In genomic region chr8:37062012-37062944, GRCm38 (mm10) we compare ENCODE assay signal across 8 mouse cellular contexts.
DNase-seq lines count a peak whose midpoint lies in the region; ATAC-seq and TF ChIP-seq lines count a peak whose summit lies in the region.

No protein-coding gene starts in this region.

- peak; percentile 78; the same call in 1 of the 2 replicates for ATAC-seq in embryonic facial prominence, embryonic 14.5 days (ENCODE audit: low read depth)
- ATAC-seq in heart, embryonic 16.5 days (replicated peaks; ENCODE audit: extremely low read depth, insufficient read depth, low FRiP score), result peak; percentile 49; the same call in 1 of the 2 replicates
- ATAC-seq in kidney, postnatal 0 days (replicated peaks; ENCODE audit: low FRiP score, low read depth), result peak; percentile 84; the same call in 1 of the 2 replicates
- ATAC-seq in liver, embryonic 14.5 days (ENCODE audit: insufficient read depth), result no peak
- peak; percentile 75; the same call in 1 of the 2 replicates for ATAC-seq in neural tube, embryonic 15.5 days (ENCODE audit: low FRiP score)

- H3K27me3 ChIP-seq in ES-Bruce4 (ENCODE audit: control insufficient read depth, insufficient read depth, low read length, poor library complexity, severe bottlenecking), result no peaks in the 10 kb centered on the region
- no peaks in the 10 kb centered on the region for H3K27me3 ChIP-seq in embryonic facial prominence, embryonic 14.5 days (replicated peaks; ENCODE audit: control insufficient read depth, insufficient read depth, low read length)
- no peaks in the 10 kb centered on the region for H3K27me3 ChIP-seq in heart, embryonic 16.5 days (ENCODE audit: control insufficient read depth, insufficient read depth, low read length)
- H3K27me3 ChIP-seq in kidney, postnatal 0 days (ENCODE audit: insufficient read depth, low read length), result no peaks in the 10 kb centered on the region
- no peaks in the 10 kb centered on the region for H3K27me3 ChIP-seq in liver, embryonic 14.5 days (ENCODE audit: control insufficient read depth, insufficient read depth, low read length)
- H3K27me3 ChIP-seq in neural tube, embryonic 15.5 days (replicated peaks), result no peaks in the 10 kb centered on the region

- TF ChIP-seq CTCF in ES-Bruce4 (IDR thresholded peaks at IDR 0.05; ENCODE audit: low read depth, low read length), result peak; percentile 79
- TF ChIP-seq CTCF in bone marrow, adult 2 months (IDR thresholded peaks at IDR 0.05; ENCODE audit: control insufficient read depth, insufficient read depth, low read length), result peak; percentile 66
- peak; percentile 99 for TF ChIP-seq CTCF in kidney, postnatal 0 days (IDR thresholded peaks at IDR 0.05; ENCODE audit: low read depth)
- TF ChIP-seq CTCF in liver, embryonic 14.5 days (IDR thresholded peaks at IDR 0.05; ENCODE audit: low read depth), result peak; percentile 79

- H3K27ac ChIP-seq in ES-Bruce4 (ENCODE audit: insufficient read depth, low read length), result no peak overlapping the region
- no peak overlapping the region for H3K27ac ChIP-seq in bone marrow, adult 2 months (ENCODE audit: control insufficient read depth, insufficient read depth, low read depth, low read length, poor library complexity)
- H3K27ac ChIP-seq in embryonic facial prominence, embryonic 14.5 days (replicated peaks; ENCODE audit: low read depth, low read length), result no peak overlapping the region
- H3K27ac ChIP-seq in heart, embryonic 16.5 days (ENCODE audit: low read length), result no peak overlapping the region
- no peak overlapping the region for H3K27ac ChIP-seq in kidney, postnatal 0 days
- H3K27ac ChIP-seq in liver, embryonic 14.5 days, result no peak overlapping the region
- H3K27ac ChIP-seq in neural tube, embryonic 15.5 days (replicated peaks), result no peak overlapping the region

- no peaks in the 10 kb centered on the region for H3K4me1 ChIP-seq in ES-Bruce4 (ENCODE audit: control insufficient read depth, insufficient read depth, low read length)
- H3K4me1 ChIP-seq in bone marrow, adult 2 months (ENCODE audit: control insufficient read depth, insufficient read depth, low read length), result no peaks in the 10 kb centered on the region
- H3K4me1 ChIP-seq in embryonic facial prominence, embryonic 14.5 days (ENCODE audit: control insufficient read depth, insufficient read depth, low read length), result no peaks in the 10 kb centered on the region
- peaks cover 2% of the 10 kb centered on the region; the same call in 1 of the 2 replicates for H3K4me1 ChIP-seq in heart, embryonic 16.5 days (ENCODE audit: control insufficient read depth, insufficient read depth, low read length)
- no peaks in the 10 kb centered on the region for H3K4me1 ChIP-seq in kidney, postnatal 0 days (replicated peaks; ENCODE audit: insufficient read depth, low read length)
- H3K4me1 ChIP-seq in liver, embryonic 14.5 days (replicated peaks; ENCODE audit: control insufficient read depth in 2 of 2, insufficient read depth in 2 of 2, low read length in 1 of 2), result no peaks in the 10 kb centered on the region
- H3K4me1 ChIP-seq in neural tube, embryonic 15.5 days, result 0 out of 2 replicates have a peak, but pooled peaks cover 2% of the 10 kb centered on the region

- 31% methylated on average over 13 of the region's 13 CpGs for whole genome bisulfite sequencing in bone marrow, adult 2 months
- 27% methylated on average over 13 of the region's 13 CpGs for WGBS in embryonic facial prominence, embryonic 14.5 days
- 28% methylated on average over 13 of the region's 13 CpGs for WGBS in heart, embryonic 16.5 days
- WGBS in kidney, postnatal 0 days, result 36% methylated on average over 13 of the region's 13 CpGs
- 21% methylated on average over 13 of the region's 13 CpGs for WGBS in liver, embryonic 14.5 days (ENCODE audit: insufficient replicate concordance)
- 33% methylated on average over 13 of the region's 13 CpGs for WGBS in neural tube, embryonic 15.5 days

- no peaks in the 10 kb centered on the region for H3K9me3 ChIP-seq in ES-Bruce4 (replicated peaks; ENCODE audit: control insufficient read depth, insufficient read depth, low read length, poor library complexity, severe bottlenecking)
- H3K9me3 ChIP-seq in embryonic facial prominence, embryonic 14.5 days (ENCODE audit: control insufficient read depth, low read length), result no peaks in the 10 kb centered on the region
- H3K9me3 ChIP-seq in heart, embryonic 16.5 days (replicated peaks; ENCODE audit: control insufficient read depth, low read length), result no peaks in the 10 kb centered on the region
- H3K9me3 ChIP-seq in kidney, postnatal 0 days (replicated peaks; ENCODE audit: low read length), result no peaks in the 10 kb centered on the region
- H3K9me3 ChIP-seq in liver, embryonic 14.5 days (ENCODE audit: control insufficient read depth, low read length), result no peaks in the 10 kb centered on the region
- no peaks in the 10 kb centered on the region for H3K9me3 ChIP-seq in neural tube, embryonic 15.5 days (replicated peaks)

- H3K4me2 ChIP-seq in embryonic facial prominence, embryonic 14.5 days (ENCODE audit: low read depth, low read length), result no peak overlapping the region
- H3K4me2 ChIP-seq in heart, embryonic 16.5 days (ENCODE audit: low read depth, low read length), result no peak overlapping the region
- H3K4me2 ChIP-seq in kidney, postnatal 0 days (ENCODE audit: low read length), result no peak overlapping the region
- no peak overlapping the region for H3K4me2 ChIP-seq in liver, embryonic 14.5 days (ENCODE audit: low read depth)
- H3K4me2 ChIP-seq in neural tube, embryonic 15.5 days, result no peak overlapping the region

- TF ChIP-seq POLR2A in ES-Bruce4 (IDR thresholded peaks at IDR 0.05; ENCODE audit: insufficient read depth, low read length), result no peak
- no peak for TF ChIP-seq POLR2A in bone marrow, adult 2 months (IDR thresholded peaks at IDR 0.05; ENCODE audit: borderline replicate concordance, control insufficient read depth, low read depth, low read length)

- TF ChIP-seq EP300 in ES-Bruce4 (IDR thresholded peaks at IDR 0.05; ENCODE audit: insufficient read depth, low read depth, low read length), result no peak
- TF ChIP-seq EP300 in liver, embryonic 14.5 days (IDR thresholded peaks at IDR 0.05; ENCODE audit: low read depth), result no peak

- H3K4me3 ChIP-seq in ES-Bruce4 (ENCODE audit: low read depth, low read length), result no peak overlapping the region
- H3K4me3 ChIP-seq in bone marrow, adult 2 months (replicated peaks; ENCODE audit: control insufficient read depth, low read depth, low read length), result no peak overlapping the region
- no peak overlapping the region for H3K4me3 ChIP-seq in embryonic facial prominence, embryonic 14.5 days (ENCODE audit: low read depth, low read length)
- H3K4me3 ChIP-seq in heart, embryonic 16.5 days (ENCODE audit: low read length), result no peak overlapping the region
- no peak overlapping the region for H3K4me3 ChIP-seq in kidney, postnatal 0 days (replicated peaks; ENCODE audit: low read depth, low read length)
- no peak overlapping the region for H3K4me3 ChIP-seq in liver, embryonic 14.5 days (ENCODE audit: insufficient read depth in 1 of 2, low read depth in 2 of 2, low read length in 2 of 2)
- H3K4me3 ChIP-seq in neural tube, embryonic 15.5 days (replicated peaks), result no peak overlapping the region

- no peak overlapping the region for H3K9ac ChIP-seq in ES-Bruce4 (ENCODE audit: low read depth, poor library complexity, severe bottlenecking)
- no peak overlapping the region for H3K9ac ChIP-seq in embryonic facial prominence, embryonic 14.5 days (ENCODE audit: low read depth, low read length)
- H3K9ac ChIP-seq in heart, embryonic 16.5 days (ENCODE audit: low read length), result no peak overlapping the region
- no peak overlapping the region for H3K9ac ChIP-seq in kidney, postnatal 0 days (ENCODE audit: low read depth, low read length)
- no peak overlapping the region for H3K9ac ChIP-seq in liver, embryonic 14.5 days (replicated peaks)
- no peak overlapping the region for H3K9ac ChIP-seq in neural tube, embryonic 15.5 days (replicated peaks)

- H3K36me3 ChIP-seq in ES-Bruce4 (ENCODE audit: control insufficient read depth, insufficient read depth, low read length, poor library complexity, severe bottlenecking), result no peaks in the 10 kb centered on the region
- H3K36me3 ChIP-seq in embryonic facial prominence, embryonic 14.5 days (ENCODE audit: control insufficient read depth, insufficient read depth, low read length), result no peaks in the 10 kb centered on the region
- no peaks in the 10 kb centered on the region for H3K36me3 ChIP-seq in heart, embryonic 16.5 days (ENCODE audit: control insufficient read depth, insufficient read depth)
- H3K36me3 ChIP-seq in kidney, postnatal 0 days (ENCODE audit: insufficient read depth, low read length), result no peaks in the 10 kb centered on the region
- H3K36me3 ChIP-seq in liver, embryonic 14.5 days (replicated peaks; ENCODE audit: control insufficient read depth, insufficient read depth, low read depth), result no peaks in the 10 kb centered on the region
- H3K36me3 ChIP-seq in neural tube, embryonic 15.5 days, result no peaks in the 10 kb centered on the region

- DNase-seq in embryonic facial prominence, embryonic 14.5 days (ENCODE audit: low spot score), result peak; percentile 87
- DNase-seq in kidney, postnatal 0 days (ENCODE audit: low spot score), result peak; percentile 93
- peak; percentile 10 to 22 (median 19) for DNase-seq in liver, embryonic 14.5 days (ENCODE audit: low read depth in 3 of 3, low spot score in 3 of 3)
- peak; percentile 9 for DNase-seq in thymus, postnatal 25 days

Comparison
In these comparisons a context has a peak if more than half of its experiments do, and no peak if none do; other contexts are left out.
1. DNase-seq: peak in every context shown above with its lines; median percentile 93 in kidney, postnatal 0 days; 87 in embryonic facial prominence, embryonic 14.5 days; 19 in liver, embryonic 14.5 days; 9 in thymus, postnatal 25 days.